Comparison of ENCODE assay signal across 22 mouse cellular contexts in the genomic region with DNA sequence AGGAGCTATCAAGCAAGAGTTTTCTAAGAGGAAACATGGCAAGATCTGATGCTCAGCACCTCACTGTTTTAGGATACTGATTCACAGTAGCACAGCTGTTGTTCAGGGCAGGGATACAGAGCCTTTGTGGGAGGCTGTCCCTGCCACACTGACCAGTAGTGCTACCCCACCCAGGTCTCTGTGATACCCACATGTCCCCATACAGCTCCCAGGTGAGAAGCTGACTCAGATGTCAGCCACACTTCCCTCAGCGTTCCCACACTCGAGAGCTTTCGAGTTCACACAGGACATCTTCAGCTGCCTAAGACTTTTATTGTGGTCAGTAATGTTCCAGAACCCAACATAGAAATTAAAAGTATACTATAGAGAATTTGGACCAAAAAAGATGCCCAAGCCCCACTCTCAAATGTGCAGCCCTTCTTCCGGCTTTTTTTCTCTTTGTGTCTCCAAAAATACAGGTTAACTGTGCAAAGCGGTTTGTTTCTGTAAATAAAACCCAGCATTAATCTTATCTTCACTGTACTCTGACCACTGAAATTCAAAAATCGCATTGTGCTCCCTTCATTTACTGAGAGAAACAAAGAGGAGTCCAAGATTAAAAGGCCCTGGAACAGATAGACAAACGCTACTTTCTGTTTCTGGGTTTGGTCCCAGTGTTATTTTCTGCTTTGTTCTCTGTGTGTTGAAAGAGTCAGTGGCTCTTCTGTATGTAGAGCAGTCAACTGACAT. TPM values are rescaled to one million over a fixed set of nuclear protein-coding genes. Genes with fewer than 3 reads are reported as not detected.
DNase-seq lines count a peak whose midpoint lies in the region; ATAC-seq and TF ChIP-seq lines count a peak whose summit lies in the region.
"Had no signal": no experiment of that assay in that cellular context is flagged by ENCODE, and none has a peak within 500 bp of the region (broad histone marks: within the 10 kb centered on the region; RNA-seq: fewer than 3 reads in every experiment).

No protein-coding gene starts in this region.

- H3K4me3 ChIP-seq in liver, embryonic 13.5 days (replicated peaks), result no peak overlapping the region
- no peak overlapping the region for H3K4me3 ChIP-seq in CH12.LX (replicated peaks in 1 of 3; ENCODE audit: low read depth in 2 of 3, low read length in 2 of 3, poor library complexity in 1 of 3)
- no peak overlapping the region for H3K4me3 ChIP-seq in bone marrow macrophage, adult 2 months (ENCODE audit: insufficient read depth, low read length)
- H3K4me3 ChIP-seq: gastrocnemius, adult 2 months; heart, embryonic 13.5 days; limb, embryonic 15.5 days; lung, embryonic 15.5 days; midbrain, embryonic 12.5 days; neural tube, embryonic 15.5 days had no signal

- DNase-seq in liver, embryonic 13.5 days, result no peak
- no peak for DNase-seq in liver
- peak; percentile 37 for DNase-seq in CH12.LX (ENCODE audit: extremely low read depth)
- peak; percentile 56 for DNase-seq in naive thymus-derived CD4-positive, alpha-beta T cell, adult 2 months (ENCODE audit: low read depth)
- no peak for DNase-seq in layer of hippocampus, adult 9-10 months (ENCODE audit: low spot score)
- DNase-seq in kidney, postnatal 14 days, result no peak
- DNase-seq: adrenal gland, postnatal 10 days; cerebellum, adult 18-20 months; cerebellum, postnatal 36 days; gastrocnemius, adult 2 months; lung, postnatal 4 days; right cerebral cortex, postnatal 14 days had no signal

- H3K36me3 ChIP-seq in liver, embryonic 13.5 days, result peaks cover 81% of the 10 kb centered on the region
- peaks cover 32 to 81% of the 10 kb centered on the region in 2 experiments for H3K36me3 ChIP-seq in CH12.LX (replicated peaks in 1 of 2; ENCODE audit: control insufficient read depth in 1 of 2, insufficient read depth in 1 of 2, low read length in 1 of 2)
- H3K36me3 ChIP-seq: heart, embryonic 13.5 days; limb, embryonic 15.5 days; lung, embryonic 15.5 days; midbrain, embryonic 12.5 days; neural tube, embryonic 15.5 days had no signal

- dilution Hi-C loops in CH12.LX (cut with MboI; ENCODE audit: extremely low pct_ligation_motif_present, extremely low pct_unique_long_range_greater_than_20kb, low sequenced_read_pairs), result no loop called here

- no peaks in the 10 kb centered on the region for H3K9me3 ChIP-seq in liver, embryonic 13.5 days (replicated peaks)
- no peaks in the 10 kb centered on the region for H3K9me3 ChIP-seq in CH12.LX (replicated peaks; ENCODE audit: low read length)
- H3K9me3 ChIP-seq: heart, embryonic 13.5 days; limb, embryonic 15.5 days; lung, embryonic 15.5 days; midbrain, embryonic 12.5 days; neural tube, embryonic 15.5 days had no signal

- 70% methylated on average over 7 of the region's 7 CpGs for WGBS in liver, embryonic 13.5 days (ENCODE audit: insufficient replicate concordance)

- no peak for TF ChIP-seq CTCF in CH12.LX (conservative IDR thresholded peaks at IDR 0.05 in 1 of 2, IDR thresholded peaks at IDR 0.05 in 1 of 2; ENCODE audit: low read depth in 2 of 2, low read length in 2 of 2)
- TF ChIP-seq CTCF in bone marrow macrophage, adult 2 months (IDR thresholded peaks at IDR 0.05; ENCODE audit: low read depth, low read length), result no peak

- peaks cover 69% of the 10 kb centered on the region for H3K4me1 ChIP-seq in liver, embryonic 13.5 days (replicated peaks)
- H3K4me1 ChIP-seq in CH12.LX (ENCODE audit: control insufficient read depth in 1 of 2, insufficient read depth in 2 of 2), result peaks cover 55 to 92% of the 10 kb centered on the region in 2 experiments
- H3K4me1 ChIP-seq in bone marrow macrophage, adult 2 months (ENCODE audit: control insufficient read depth, insufficient read depth, low read length), result peaks cover 60% of the 10 kb centered on the region
- H3K4me1 ChIP-seq: limb, embryonic 15.5 days; lung, embryonic 15.5 days; midbrain, embryonic 12.5 days; neural tube, embryonic 15.5 days had no signal

- H3K27me3 ChIP-seq in liver, embryonic 13.5 days, result no peaks in the 10 kb centered on the region
- no peaks in the 10 kb centered on the region for H3K27me3 ChIP-seq in CH12.LX (replicated peaks)
- H3K27me3 ChIP-seq: heart, embryonic 13.5 days; limb, embryonic 15.5 days; lung, embryonic 15.5 days; midbrain, embryonic 12.5 days; neural tube, embryonic 15.5 days had no signal

- in situ Hi-C loops in CH12.LX (cut with MboI; ENCODE audit: low pct_ligation_motif_present, low pct_unique_long_range_greater_than_20kb, low sequenced_read_pairs), result no loop called here

- H3K4me2 ChIP-seq in liver, embryonic 13.5 days, result no peak overlapping the region
- H3K4me2 ChIP-seq in CH12.LX (ENCODE audit: insufficient read depth, low read depth, poor library complexity, severe bottlenecking), result peak overlapping the region; percentile 83
- H3K4me2 ChIP-seq: heart, embryonic 13.5 days; limb, embryonic 15.5 days; lung, embryonic 15.5 days; midbrain, embryonic 12.5 days; neural tube, embryonic 15.5 days had no signal

- no peak for ATAC-seq in liver, embryonic 13.5 days (ENCODE audit: low read depth)
- ATAC-seq: hindbrain, embryonic 16.5 days; intestine, postnatal 0 days; Patski had no signal

- TF ChIP-seq POLR2A in CH12.LX (IDR thresholded peaks at IDR 0.05; ENCODE audit: low read depth, low read length), result no peak; the same call in 1 of the 2 replicates
- TF ChIP-seq POLR2A in bone marrow macrophage, adult 2 months (IDR thresholded peaks at IDR 0.05; ENCODE audit: borderline replicate concordance, low read depth, low read length), result no peak

- H3K9ac ChIP-seq in liver, embryonic 13.5 days, result 0 out of 2 replicates have a peak overlapping the region, but pooled peaks have one; percentile 8
- peak overlapping the region; percentile 58 for H3K9ac ChIP-seq in CH12.LX (ENCODE audit: insufficient read depth, low read depth)
- H3K9ac ChIP-seq: heart, embryonic 13.5 days; limb, embryonic 15.5 days; lung, embryonic 15.5 days; midbrain, embryonic 12.5 days; neural tube, embryonic 15.5 days had no signal

- peak overlapping the region; percentile 59 for H3K27ac ChIP-seq in liver, embryonic 13.5 days
- peak overlapping the region; percentile 94 for H3K27ac ChIP-seq in CH12.LX (ENCODE audit: insufficient read depth, low read depth)
- 0 out of 2 replicates have a peak overlapping the region, but pooled peaks have one; percentile 10 for H3K27ac ChIP-seq in bone marrow macrophage, adult 2 months (ENCODE audit: insufficient read depth, low read depth, low read length)
- H3K27ac ChIP-seq: gastrocnemius, adult 2 months; heart, embryonic 13.5 days; limb, embryonic 15.5 days; lung, embryonic 15.5 days; midbrain, embryonic 12.5 days; neural tube, embryonic 15.5 days; stomach, postnatal 0 days had no signal

- H3K79me2 ChIP-seq in CH12.LX (replicated peaks; ENCODE audit: control insufficient read depth, extremely low read depth, insufficient read depth, poor library complexity, severe bottlenecking), result peaks cover 75% of the 10 kb centered on the region

- no peak; the same call in 1 of the 2 replicates for TF ChIP-seq EP300 in CH12.LX (IDR thresholded peaks at IDR 0.05; ENCODE audit: low read length)

- no peak for TF ChIP-seq RAD21 in CH12.LX (IDR thresholded peaks at IDR 0.05; ENCODE audit: low read depth, low read length)

TF ChIP-seq in CH12.LX, 34 proteins besides CTCF, POLR2A, EP300 and RAD21 (continues in another document):
- TF ChIP-seq ZC3H11A (IDR thresholded peaks at IDR 0.05; ENCODE audit: low read depth, low read length) (no peak), MAFK (IDR thresholded peaks at IDR 0.05; ENCODE audit: insufficient replicate concordance, low read length) (no peak), KAT2A (IDR thresholded peaks at IDR 0.05; ENCODE audit: insufficient replicate concordance, low read length) (no peak), ZNF384 (IDR thresholded peaks at IDR 0.05; ENCODE audit: low read depth, low read length) (no peak), GABPA (IDR thresholded peaks at IDR 0.05; ENCODE audit: insufficient replicate concordance, low read depth, low read length) (no peak), SMC3 (IDR thresholded peaks at IDR 0.05; ENCODE audit: low read depth, low read length) (no peak; the same call in 1 of the 2 replicates), NELFE (IDR thresholded peaks at IDR 0.05; ENCODE audit: low read depth, low read length) (no peak), HCFC1 (IDR thresholded peaks at IDR 0.05; ENCODE audit: low read depth, low read length) (0 out of 2 replicates have a peak, but pooled peaks have one; percentile 23), MXI1 (IDR thresholded peaks at IDR 0.05; ENCODE audit: low read depth, low read length) (peak; percentile 58; the same call in 1 of the 2 replicates), ELF1 (IDR thresholded peaks at IDR 0.05; ENCODE audit: low read depth, low read length) (no peak), JUN (IDR thresholded peaks at IDR 0.05; ENCODE audit: insufficient read depth, low read depth, low read length) (no peak), BHLHE40 (IDR thresholded peaks at IDR 0.05; ENCODE audit: low read depth, low read length) (0 out of 2 replicates have a peak, but pooled peaks have one; percentile 26), IRF4 (IDR thresholded peaks at IDR 0.05; ENCODE audit: low read depth, low read length) (no peak), MEF2A (IDR thresholded peaks at IDR 0.05; ENCODE audit: borderline replicate concordance, low read depth, low read length) (peak; percentile 41; the same call in 1 of the 2 replicates), RCOR1 (conservative IDR thresholded peaks at IDR 0.05; ENCODE audit: low read depth, low read length) (no peak), SIN3A (IDR thresholded peaks at IDR 0.05; ENCODE audit: low read length) (no peak), ETS1 (conservative IDR thresholded peaks at IDR 0.05; ENCODE audit: low read depth, low read length) (peak; percentile 76; the same call in 1 of the 2 replicates), TCF12 (IDR thresholded peaks at IDR 0.05; ENCODE audit: low read depth, low read length) (no peak), TBP (conservative IDR thresholded peaks at IDR 0.05; ENCODE audit: low read depth, low read length) (no peak), NRF1 (IDR thresholded peaks at IDR 0.05; ENCODE audit: low read depth, low read length) (no peak), CHD1 (IDR thresholded peaks at IDR 0.05; ENCODE audit: low read depth, low read length) (peak; percentile 57; the same call in 1 of the 2 replicates), POLR2AphosphoS2 (IDR thresholded peaks at IDR 0.05; ENCODE audit: low read depth, low read length) (no peak), JUND (conservative IDR thresholded peaks at IDR 0.05; ENCODE audit: low read depth, low read length) (no peak), MAZ (IDR thresholded peaks at IDR 0.05; ENCODE audit: low read depth, low read length) (0 out of 2 replicates have a peak, but pooled peaks have one; percentile 46)

RNA-seq across cellular contexts. Expression of gene Ikzf1, which starts 31.3 kb away (rescaled TPM):
- polyA plus RNA-seq in liver, embryonic 13.5 days (2015; fragmentation: Nextera tagmentation; extraction: Ambion mirVana), result 28.3 and 44.6 TPM in 2 replicates
- total RNA-seq in CH12.LX (2012; rRNA removed) (44.0 and 51.2 TPM in 2 replicates), CH12.LX (2014; rRNA removed) (27.8 and 33.1 TPM in 2 replicates)
- 56.8 and 68.7 TPM in 2 replicates for polyA plus RNA-seq in CH12.LX (2012; ENCODE audit: insufficient read length, low read depth)
- polyA plus RNA-seq in bone marrow macrophage, adult 2 months (2012; ENCODE audit: insufficient read depth, insufficient read length, missing spikeins), result 49.9 and 55.8 TPM in 2 replicates
- polyA plus RNA-seq: Patski had no signal

Comparison
In these comparisons a context has a peak if more than half of its experiments do, and no peak if none do; other contexts are left out.
1. DNase-seq: peak in CH12.LX (single experiment) and naive thymus-derived CD4-positive, alpha-beta T cell, adult 2 months (single experiment); none in liver, embryonic 13.5 days (single experiment), liver (single experiment), layer of hippocampus, adult 9-10 months (single experiment) and kidney, postnatal 14 days (single experiment).
2. H3K27ac ChIP-seq: peak in every context shown above with its lines; median percentile 94 in CH12.LX; 59 in liver, embryonic 13.5 days; 10 in bone marrow macrophage, adult 2 months.